Mouse (Mus musculus) ES-E14 (cell line): ENCODE results near the gene Esr2. TPM values are rescaled to one million over a fixed set of nuclear protein-coding genes. Genes with fewer than 3 reads are reported as not detected.

Experiments used
- DNase-seq: peaks from one replicate; pipeline ENCODE4 v3.0.0-alpha.2; 2013; ENCODE audit warnings: low read depth, low spot score
- H3K27ac ChIP-seq: 2 replicates; pipeline ENCODE4 v1.5.1; 2012; ENCODE audit warnings: low read depth, mild to moderate bottlenecking, low read length, moderate library complexity, mixed read lengths; ENCODE audit not compliant: poor library complexity, insufficient read depth, severe bottlenecking
- H3K36me3 ChIP-seq: 2 replicates; pipeline ENCODE4 v1.6.1; 2012; ENCODE audit warnings: mild to moderate bottlenecking, low read length, moderate library complexity, mixed read lengths; ENCODE audit not compliant: control insufficient read depth, poor library complexity, insufficient read depth, severe bottlenecking
- H3K4me1 ChIP-seq, 2 experiments: fragments of 150-350 bp in 1 of 2; sonication (generic) in 1 of 2; 2 replicates each; pipeline ENCODE4 v1.6.1; 2012; ENCODE audit warnings: low read length in 2 of 2, mild to moderate bottlenecking in 1 of 2, mixed read lengths in 1 of 2; ENCODE audit not compliant: control insufficient read depth in 2 of 2, insufficient read depth in 2 of 2, poor library complexity in 1 of 2
- H3K4me3 ChIP-seq, 2 experiments: fragments of 150-350 bp in 1 of 2; sonication (generic) in 1 of 2; 2 replicates each; pipeline ENCODE4 v1.5.1; 2012; ENCODE audit warnings: low read length in 2 of 2, low read depth in 1 of 2, mild to moderate bottlenecking in 1 of 2, mixed read lengths in 1 of 2; ENCODE audit not compliant: insufficient read depth in 1 of 2, poor library complexity in 1 of 2, severe bottlenecking in 1 of 2
- H3K9ac ChIP-seq: 2 replicates; pipeline ENCODE4 v1.6.1; 2012; ENCODE audit warnings: low read depth, mild to moderate bottlenecking, low read length, mixed read lengths; ENCODE audit not compliant: poor library complexity, insufficient read depth, severe bottlenecking
- H3K9me3 ChIP-seq: fragments of 150-350 bp; sonication (generic); 2 replicates; pipeline ENCODE4 v1.6.1; 2012; ENCODE audit warnings: low read depth, mild to moderate bottlenecking, low read length; ENCODE audit not compliant: control insufficient read depth, insufficient read depth
- CHD2 ChIP-seq: IDR thresholded peaks from 2 replicates; pipeline ENCODE4 v1.6.1; 2014; ENCODE audit warnings: mild to moderate bottlenecking, low read depth, low read length, inconsistent platforms
- HCFC1 ChIP-seq: IDR thresholded peaks from 2 replicates; pipeline ENCODE4 v1.6.1; 2012; ENCODE audit warnings: low read length, inconsistent platforms, borderline replicate concordance; ENCODE audit not compliant: insufficient read depth
- MAFK ChIP-seq: IDR thresholded peaks from 2 replicates; pipeline ENCODE4 v1.6.1; 2014; ENCODE audit warnings: mild to moderate bottlenecking, low read depth, low read length, inconsistent platforms; ENCODE audit not compliant: insufficient read depth
- ZC3H11A ChIP-seq: IDR thresholded peaks from 2 replicates; pipeline ENCODE4 v1.6.1; 2012; ENCODE audit warnings: low read depth, mild to moderate bottlenecking, inconsistent platforms, low read length, borderline replicate concordance
- ZNF384 ChIP-seq: IDR thresholded peaks from 2 replicates; pipeline ENCODE4 v1.6.1; 2012; ENCODE audit warnings: low read depth, low read length, inconsistent platforms
- in situ Hi-C, 2 experiments: fragments of 600-800 bp; cut with MboI; formaldehyde crosslinking; loops; one replicate each; pipeline ENCODE4 v1.15.1; 2025; ENCODE audit warnings: low sequenced_read_pairs in 2 of 2, inconsistent platforms in 1 of 2; ENCODE audit not compliant: unreplicated experiment in 2 of 2
- total RNA-seq: library from RNA; depleted of rRNA; stranded (reverse); fragments of 300-350 nt; gene quantifications from 2 replicates; pipeline ENCODE4 v1.2.3, GENCODE M21; 2012

Esr2 gene
- total RNA-seq, 1 experiment = 0.22 TPM

DNA sequence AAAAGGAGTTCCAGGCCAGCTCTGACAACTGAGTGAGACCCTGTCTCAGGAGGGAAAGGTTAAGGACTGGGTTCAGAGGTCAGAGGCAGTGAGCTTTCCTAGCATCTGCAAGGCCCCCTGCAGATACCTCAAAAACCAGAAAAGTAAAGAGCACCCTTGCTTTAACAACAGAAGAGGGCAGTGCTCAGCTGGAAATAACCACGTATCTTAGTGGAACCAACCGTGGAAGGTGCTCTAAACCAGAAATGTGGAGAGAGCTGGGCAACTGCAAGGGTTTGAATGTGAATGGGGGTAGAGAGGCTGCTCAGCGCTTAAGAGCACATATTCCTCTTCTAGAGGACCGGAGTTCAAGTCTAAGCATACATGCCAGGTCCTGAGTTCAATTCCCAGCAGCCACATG is 23.3 kb upstream of the Esr2 start:
- DNase-seq = no peak
- no peak overlapping the region for H3K9ac ChIP-seq
- H3K27ac ChIP-seq = no peak overlapping the region
- H3K4me3 ChIP-seq = no peak overlapping the region
- peaks cover 0 to 6% of the 10 kb centered on the region in 2 experiments; a peak in 1 of 4 replicates for H3K4me1 ChIP-seq
- in situ Hi-C loops = no loop called here
- TF ChIP-seq CHD2 (no peak), ZC3H11A (no peak), MAFK (no peak), ZNF384 (no peak), HCFC1 (no peak)
- no peaks in the 10 kb centered on the region for H3K36me3 ChIP-seq
- H3K9me3 ChIP-seq = no peaks in the 10 kb centered on the region

DNA sequence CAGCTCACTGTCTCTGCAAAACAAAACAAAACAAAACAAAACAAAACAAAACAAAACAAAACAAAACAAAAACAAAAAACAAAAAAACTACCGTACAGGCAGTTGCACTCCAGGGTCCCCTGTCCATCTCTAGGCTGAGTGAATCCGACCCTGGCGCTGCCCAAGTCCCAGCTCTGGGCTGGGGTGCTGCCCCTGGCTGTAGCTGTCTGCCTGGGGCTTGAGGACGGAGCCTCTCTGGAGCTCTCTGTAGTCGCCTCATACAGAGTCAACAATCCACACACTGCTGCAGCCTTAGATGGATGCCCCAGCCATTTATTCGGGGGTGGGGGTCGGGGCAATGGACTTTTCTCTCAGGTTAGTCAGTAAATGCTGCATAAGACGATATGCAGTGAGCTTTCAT is 20.0 kb upstream of the Esr2 start:
- Histone ChIP-seq H3K4me3 (peak overlapping the region in 1 of 2 experiments; percentile 46; a peak in 1 of 4 replicates), H3K27ac (no peak overlapping the region), H3K4me1 (peaks cover 0 to 6% of the 10 kb centered on the region in 2 experiments; a peak in 1 of 4 replicates), H3K9ac (no peak overlapping the region), H3K9me3 (no peaks in the 10 kb centered on the region), H3K36me3 (no peaks in the 10 kb centered on the region)
- no peak for TF ChIP-seq ZNF384
- TF ChIP-seq CHD2 = no peak
- no peak for TF ChIP-seq HCFC1
- no peak for TF ChIP-seq ZC3H11A
- no peak for TF ChIP-seq MAFK
- in situ Hi-C loops = loop anchor here (10.0 to 25.0 kb wide), 3 partner anchors 182 to 410 kb away; no protein-coding TSS in a partner anchor
- no peak for DNase-seq

- TF ChIP-seq ZC3H11A (peak; percentile 72), MAFK (no peak), ZNF384 (no peak), HCFC1 (no peak), CHD2 (no peak)
- H3K9me3 ChIP-seq = no peaks in the 10 kb centered on the region
- H3K9ac ChIP-seq = no peak overlapping the region
- peaks cover 0 to 6% of the 10 kb centered on the region in 2 experiments; a peak in 1 of 4 replicates for H3K4me1 ChIP-seq
- peak overlapping the region in 1 of 2 experiments; percentile 46; a peak in 2 of 4 replicates for H3K4me3 ChIP-seq
- no peaks in the 10 kb centered on the region for H3K36me3 ChIP-seq
- in situ Hi-C loops = loop anchor here (10.0 to 25.0 kb wide), 3 partner anchors 182 to 409 kb away; no protein-coding TSS in a partner anchor
- no peak for DNase-seq
- H3K27ac ChIP-seq = no peak overlapping the region
Measured at GRCm38 (mm10) chr12:76196709-76197054, 19.6 kb upstream of the Esr2 start.

DNA sequence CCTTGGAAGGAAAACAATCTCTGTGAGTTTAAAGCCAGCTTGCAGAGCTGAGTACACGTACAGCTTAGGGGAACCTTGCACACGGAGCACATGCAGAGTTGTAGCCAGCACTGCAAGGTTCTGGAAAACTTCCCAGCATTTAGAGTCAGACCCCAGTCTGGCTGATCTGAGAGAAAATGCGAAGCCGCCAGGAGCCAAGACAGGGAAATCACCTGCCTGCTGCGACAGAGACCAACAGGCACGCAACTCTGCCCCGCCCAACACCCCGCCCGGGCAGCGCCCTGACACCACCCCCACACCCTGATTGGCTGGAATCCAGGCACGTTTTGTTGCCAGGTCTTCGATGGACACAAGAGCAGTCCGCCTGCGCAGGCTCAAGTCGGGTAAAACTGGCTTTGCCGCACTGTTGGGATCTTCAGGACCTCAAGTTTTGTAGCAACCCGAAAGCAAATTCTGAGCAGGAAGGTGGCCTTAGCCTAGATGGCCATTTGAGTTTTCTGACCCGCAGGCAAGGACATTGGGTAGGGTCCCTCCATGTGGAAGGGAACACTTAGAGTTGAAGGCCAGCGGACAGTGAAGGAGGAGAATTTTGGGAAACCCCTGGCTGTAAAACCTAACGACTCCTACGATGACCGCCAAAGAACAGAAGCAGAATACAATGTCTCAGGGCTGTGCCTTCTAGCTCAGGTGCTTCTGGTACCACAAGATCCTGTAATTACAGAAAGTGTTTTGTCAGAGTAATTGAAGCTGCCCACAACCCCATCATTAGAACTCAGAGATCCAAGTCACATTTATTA is 19.1 kb upstream of the Esr2 start:
- DNase-seq = no peak
- H3K27ac ChIP-seq = no peak overlapping the region
- H3K4me1 ChIP-seq = peaks cover 0 to 6% of the 10 kb centered on the region in 2 experiments; a peak in 1 of 4 replicates
- no peaks in the 10 kb centered on the region for H3K36me3 ChIP-seq
- in situ Hi-C loops = loop anchor here (10.0 to 25.0 kb wide), 3 partner anchors 181 to 409 kb away; no protein-coding TSS in a partner anchor
- peak overlapping the region; percentile 48; the same call in 1 of the 2 replicates for H3K9ac ChIP-seq
- TF ChIP-seq ZC3H11A = no peak
- TF ChIP-seq ZNF384 = no peak
- TF ChIP-seq MAFK = no peak
- TF ChIP-seq CHD2 = no peak
- TF ChIP-seq HCFC1 = no peak
- H3K4me3 ChIP-seq = peak overlapping the region; percentile 31 to 41
- H3K9me3 ChIP-seq = no peaks in the 10 kb centered on the region
